Mouse (Mus musculus) frontal cortex, postnatal 10 days (tissue): ENCODE data around the gene Klhl40.

Experiments used
- DNase-seq, 2 experiments: peaks; one replicate each; pipeline ENCODE4 v3.0.0; 2022; ENCODE audit warnings: low spot score in 2 of 2, mixed read lengths in 1 of 2

The Klhl40 gene

DNA sequence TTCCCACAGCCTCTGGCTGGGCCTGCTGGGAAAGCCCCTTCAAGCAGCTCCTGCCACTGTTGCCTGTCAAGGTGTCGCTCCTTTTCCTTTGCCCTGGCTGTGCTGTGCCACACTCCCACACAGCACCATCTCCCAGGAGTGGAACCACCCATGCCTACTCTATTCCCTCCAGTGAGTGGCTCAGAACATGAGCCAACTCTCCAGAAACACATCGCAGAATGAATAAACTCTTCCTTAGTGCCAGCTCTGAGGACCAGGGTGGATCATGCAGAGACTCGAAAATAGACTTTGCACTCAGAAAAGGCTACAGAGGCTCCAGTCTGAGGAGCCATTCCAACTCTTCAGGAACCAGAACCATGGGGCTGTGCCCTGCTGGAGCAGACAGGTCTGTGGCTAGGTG, 48.9 kb downstream of the Klhl40 start:
- no peak for DNase-seq

DNA sequence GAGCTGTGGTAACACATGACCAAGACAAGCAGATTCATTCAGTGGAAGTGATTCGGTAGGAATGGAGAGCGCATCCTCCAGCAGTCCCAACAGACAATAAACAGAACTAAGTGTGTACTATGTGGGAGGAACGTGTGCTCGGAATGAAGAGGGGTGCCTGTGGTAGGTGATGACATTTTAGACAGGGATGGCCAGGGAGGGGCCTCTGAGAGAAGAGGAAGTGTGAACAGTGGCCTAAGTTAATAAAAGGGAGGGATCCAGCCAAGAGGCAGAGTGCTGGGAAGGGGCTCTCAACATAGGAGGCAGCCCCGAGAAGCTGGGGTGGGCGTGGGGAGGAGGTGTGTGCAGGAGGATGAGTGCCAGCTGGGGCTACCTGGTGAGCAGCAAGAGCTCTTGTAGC, 50.9 kb downstream of the Klhl40 start:
- no peak for DNase-seq

DNA sequence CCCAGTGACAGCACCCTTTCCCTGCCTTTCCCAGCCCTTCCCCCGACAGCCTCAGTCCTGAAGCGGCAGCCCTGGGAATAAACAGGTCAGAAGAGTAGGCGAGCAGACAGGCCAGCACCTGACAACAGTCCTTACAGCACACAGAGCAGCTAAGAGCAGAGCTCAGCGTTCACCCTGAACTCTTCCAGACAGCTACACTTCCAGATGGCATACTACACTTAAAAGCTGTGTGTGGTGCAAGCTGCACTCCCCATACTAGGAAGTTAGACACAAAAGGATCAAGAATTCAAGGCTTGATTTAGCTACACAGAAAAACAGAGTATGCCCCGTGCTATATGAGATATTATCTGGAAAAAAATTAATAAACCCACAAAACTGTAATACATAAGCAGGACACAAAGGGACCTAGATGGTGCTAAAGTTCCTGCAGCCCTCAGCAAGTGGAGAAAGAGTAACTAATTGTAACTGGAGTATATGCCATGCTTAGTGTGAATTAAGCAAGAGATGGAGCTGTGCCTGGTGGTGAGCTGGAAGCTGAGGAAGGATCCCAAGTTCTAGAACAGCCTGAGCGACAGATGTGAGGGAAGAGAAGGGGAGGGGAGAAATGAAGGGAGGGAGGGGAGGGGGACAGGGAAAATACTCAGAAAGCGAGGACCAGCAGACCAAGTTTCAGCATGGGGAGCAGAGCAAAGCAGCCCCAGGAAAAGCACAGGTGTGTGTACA, 52.0 kb downstream of the Klhl40 start:
- DNase-seq, result no peak

DNA sequence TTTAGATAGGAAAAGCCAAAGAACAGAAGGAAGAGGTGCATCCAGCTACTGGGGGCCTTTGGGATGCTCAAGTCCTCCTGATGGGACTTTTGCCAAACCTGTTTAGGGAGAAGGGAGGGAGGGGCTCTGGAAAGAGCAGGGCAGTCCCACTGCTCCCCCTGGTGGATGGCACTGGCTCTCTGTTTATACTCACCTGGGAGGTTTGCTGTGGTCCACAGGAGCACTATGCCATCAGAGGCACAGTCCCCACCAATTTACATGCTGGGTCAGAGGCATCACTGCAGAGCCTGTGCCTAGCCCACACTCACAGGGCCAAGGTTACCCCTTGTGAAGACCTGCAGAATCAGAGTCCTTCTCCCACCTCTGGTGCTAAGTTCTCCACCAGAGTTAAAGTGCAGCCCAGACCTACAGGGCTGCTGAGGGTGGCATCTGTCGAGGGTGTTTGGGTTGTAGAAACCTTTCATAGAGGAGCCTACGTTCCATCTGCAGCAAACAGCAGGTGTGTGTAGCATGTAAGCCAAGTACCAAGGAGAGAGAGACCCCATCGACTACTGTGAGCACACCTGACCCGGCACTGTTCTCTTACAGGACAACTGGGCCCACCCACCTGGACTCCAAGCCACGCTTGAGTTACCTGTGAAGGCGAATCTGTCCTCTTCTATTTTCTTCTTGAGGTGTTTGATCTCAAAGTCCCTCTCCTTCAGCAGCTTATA, 53.0 kb downstream of the Klhl40 start:
- peak in 1 of 2 experiments; percentile 41 for DNase-seq

DNA sequence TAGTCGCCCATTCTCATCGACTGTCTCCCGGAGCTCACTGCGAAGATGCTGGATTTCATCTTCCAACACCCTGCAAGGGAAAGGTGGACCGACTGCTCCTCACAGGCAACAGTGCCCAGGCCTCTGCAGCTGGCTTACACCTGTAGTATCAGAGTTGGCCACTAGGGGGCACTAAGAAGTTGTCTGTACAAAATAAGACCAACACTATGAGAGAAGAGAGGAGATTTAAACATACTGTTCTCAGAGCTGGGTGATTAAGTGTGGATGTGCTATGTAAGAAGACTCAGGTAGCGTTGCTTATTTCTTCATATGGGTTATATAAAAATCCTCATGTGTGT, 53.5 kb downstream of the Klhl40 start:
- DNase-seq, result peak in 1 of 2 experiments; percentile 79
